Mouse (Mus musculus): ENCODE results near the gene Mfrp. TPM values are rescaled to one million over a fixed set of nuclear protein-coding genes. Genes with fewer than 3 reads are reported as not detected.

The Mfrp gene
- 0.05 TPM for polyA plus RNA-seq (2012; fragmentation: generic; extraction: Trizol)
- long read RNA-seq, experiment 1 = 0 reads
- long read RNA-seq, experiment 2 = 0 reads

GRCm38 (mm10) chr9:44101490-44101889, at the start of gene Mfrp:
Mfrp (plus strand) TSS chr9:44101729.
- Histone ChIP-seq H3K4me3 (ENCODE audit: insufficient read depth, poor library complexity, severe bottlenecking) (no peak within 1 kb of the TSS), H3K79me2 (ENCODE audit: control insufficient read depth, insufficient read depth) (peaks cover 5% of the 10 kb centered on the region), H3K36me3 (ENCODE audit: control insufficient read depth, insufficient read depth) (no peaks in the 10 kb centered on the region), H3K27me3 (ENCODE audit: control insufficient read depth, insufficient read depth, insufficient read length) (no peaks in the 10 kb centered on the region), H3K79me3 (ENCODE audit: low read depth) (peaks cover under 1% of the 10 kb centered on the region), H3ac (ENCODE audit: control insufficient read depth, insufficient read length, low read depth) (no peak within 1 kb of the TSS)
- TF ChIP-seq MYOG (IDR thresholded peaks at IDR 0.05; ENCODE audit: control insufficient read depth, extremely low read depth, insufficient read length) (no peak), CEBPB (IDR thresholded peaks at IDR 0.05; ENCODE audit: low read depth) (no peak), MAX (IDR thresholded peaks at IDR 0.05) (no peak), CTCF (IDR thresholded peaks at IDR 0.05; ENCODE audit: control insufficient read depth, insufficient read depth, insufficient read length) (no peak), USF1 (IDR thresholded peaks at IDR 0.05; ENCODE audit: low read depth) (no peak), FOSL1 (IDR thresholded peaks at IDR 0.05; ENCODE audit: insufficient read depth, low read length, poor library complexity, severe bottlenecking) (no peak), MYOD1 (IDR thresholded peaks at IDR 0.05; ENCODE audit: control insufficient read depth, insufficient read length, low read depth) (no peak)

GRCm38 (mm10) chr9:44052855-44053254, 48.7 kb upstream of the Mfrp start:
- H3K79me3 ChIP-seq (ENCODE audit: low read depth) = no peaks in the 10 kb centered on the region
- no peaks in the 10 kb centered on the region for H3K36me3 ChIP-seq (ENCODE audit: control insufficient read depth, insufficient read depth)
- no peaks in the 10 kb centered on the region for H3K27me3 ChIP-seq (ENCODE audit: control insufficient read depth, insufficient read depth, insufficient read length)
- no peak overlapping the region for H3ac ChIP-seq (ENCODE audit: control insufficient read depth, insufficient read length, low read depth)
- no peak overlapping the region for H3K4me3 ChIP-seq (ENCODE audit: insufficient read depth, poor library complexity, severe bottlenecking)
- H3K79me2 ChIP-seq (ENCODE audit: control insufficient read depth, insufficient read depth) = no peaks in the 10 kb centered on the region
- TF ChIP-seq MYOD1 (IDR thresholded peaks at IDR 0.05; ENCODE audit: control insufficient read depth, insufficient read length, low read depth) = no peak
- TF ChIP-seq CTCF (IDR thresholded peaks at IDR 0.05; ENCODE audit: control insufficient read depth, insufficient read depth, insufficient read length) = no peak
- TF ChIP-seq CEBPB (IDR thresholded peaks at IDR 0.05; ENCODE audit: low read depth) = no peak
- TF ChIP-seq FOSL1 (IDR thresholded peaks at IDR 0.05; ENCODE audit: insufficient read depth, low read length, poor library complexity, severe bottlenecking) = no peak
- no peak for TF ChIP-seq USF1 (IDR thresholded peaks at IDR 0.05; ENCODE audit: low read depth)
- TF ChIP-seq MYOG (IDR thresholded peaks at IDR 0.05; ENCODE audit: control insufficient read depth, extremely low read depth, insufficient read length) = no peak
- TF ChIP-seq MAX (IDR thresholded peaks at IDR 0.05) = no peak

- H3K79me2 ChIP-seq (ENCODE audit: control insufficient read depth, insufficient read depth) = no peaks in the 10 kb centered on the region
- H3K4me3 ChIP-seq (ENCODE audit: insufficient read depth, poor library complexity, severe bottlenecking) = no peak overlapping the region
- TF ChIP-seq MYOG (IDR thresholded peaks at IDR 0.05; ENCODE audit: control insufficient read depth, extremely low read depth, insufficient read length) = no peak
- no peak for TF ChIP-seq MAX (IDR thresholded peaks at IDR 0.05)
- no peak for TF ChIP-seq CEBPB (IDR thresholded peaks at IDR 0.05; ENCODE audit: low read depth)
- no peak for TF ChIP-seq USF1 (IDR thresholded peaks at IDR 0.05; ENCODE audit: low read depth)
- no peak for TF ChIP-seq CTCF (IDR thresholded peaks at IDR 0.05; ENCODE audit: control insufficient read depth, insufficient read depth, insufficient read length)
- no peak for TF ChIP-seq FOSL1 (IDR thresholded peaks at IDR 0.05; ENCODE audit: insufficient read depth, low read length, poor library complexity, severe bottlenecking)
- TF ChIP-seq MYOD1 (IDR thresholded peaks at IDR 0.05; ENCODE audit: control insufficient read depth, insufficient read length, low read depth) = no peak
- H3K36me3 ChIP-seq (ENCODE audit: control insufficient read depth, insufficient read depth) = no peaks in the 10 kb centered on the region
- H3K27me3 ChIP-seq (ENCODE audit: control insufficient read depth, insufficient read depth, insufficient read length) = no peaks in the 10 kb centered on the region
- no peak overlapping the region for H3ac ChIP-seq (ENCODE audit: control insufficient read depth, insufficient read length, low read depth)
- no peaks in the 10 kb centered on the region for H3K79me3 ChIP-seq (ENCODE audit: low read depth)
Observed at GRCm38 (mm10) chr9:44053936-44054335, 47.6 kb upstream of the Mfrp start.

GRCm38 (mm10) chr9:44058606-44059005, 42.9 kb upstream of the Mfrp start:
- Histone ChIP-seq H3ac (ENCODE audit: control insufficient read depth, insufficient read length, low read depth) (no peak overlapping the region), H3K36me3 (ENCODE audit: control insufficient read depth, insufficient read depth) (no peaks in the 10 kb centered on the region), H3K27me3 (ENCODE audit: control insufficient read depth, insufficient read depth, insufficient read length) (no peaks in the 10 kb centered on the region), H3K4me3 (ENCODE audit: insufficient read depth, poor library complexity, severe bottlenecking) (no peak overlapping the region), H3K79me3 (ENCODE audit: low read depth) (no peaks in the 10 kb centered on the region), H3K79me2 (ENCODE audit: control insufficient read depth, insufficient read depth) (no peaks in the 10 kb centered on the region)
- no peak for TF ChIP-seq CTCF (IDR thresholded peaks at IDR 0.05; ENCODE audit: control insufficient read depth, insufficient read depth, insufficient read length)
- no peak for TF ChIP-seq MAX (IDR thresholded peaks at IDR 0.05)
- TF ChIP-seq USF1 (IDR thresholded peaks at IDR 0.05; ENCODE audit: low read depth) = no peak
- no peak for TF ChIP-seq MYOG (IDR thresholded peaks at IDR 0.05; ENCODE audit: control insufficient read depth, extremely low read depth, insufficient read length)
- TF ChIP-seq MYOD1 (IDR thresholded peaks at IDR 0.05; ENCODE audit: control insufficient read depth, insufficient read length, low read depth) = no peak
- no peak for TF ChIP-seq CEBPB (IDR thresholded peaks at IDR 0.05; ENCODE audit: low read depth)

- no peaks in the 10 kb centered on the region for H3K79me3 ChIP-seq (ENCODE audit: low read depth)
- no peak overlapping the region for H3ac ChIP-seq (ENCODE audit: control insufficient read depth, insufficient read length, low read depth)
- H3K36me3 ChIP-seq (ENCODE audit: control insufficient read depth, insufficient read depth) = no peaks in the 10 kb centered on the region
- H3K27me3 ChIP-seq (ENCODE audit: control insufficient read depth, insufficient read depth, insufficient read length) = no peaks in the 10 kb centered on the region
- H3K79me2 ChIP-seq (ENCODE audit: control insufficient read depth, insufficient read depth) = no peaks in the 10 kb centered on the region
- no peak overlapping the region for H3K4me3 ChIP-seq (ENCODE audit: insufficient read depth, poor library complexity, severe bottlenecking)
- no peak for TF ChIP-seq CEBPB (IDR thresholded peaks at IDR 0.05; ENCODE audit: low read depth)
- no peak for TF ChIP-seq MYOG (IDR thresholded peaks at IDR 0.05; ENCODE audit: control insufficient read depth, extremely low read depth, insufficient read length)
Observed at GRCm38 (mm10) chr9:44065177-44065576, 36.4 kb upstream of the Mfrp start.

- H3K27me3 ChIP-seq (ENCODE audit: control insufficient read depth, insufficient read depth, insufficient read length) = no peaks in the 10 kb centered on the region
- H3K36me3 ChIP-seq (ENCODE audit: control insufficient read depth, insufficient read depth) = no peaks in the 10 kb centered on the region
- H3K4me3 ChIP-seq (ENCODE audit: insufficient read depth, poor library complexity, severe bottlenecking) = no peak within 1 kb of the TSS
- H3K79me2 ChIP-seq (ENCODE audit: control insufficient read depth, insufficient read depth) = no peaks in the 10 kb centered on the region
- no peaks in the 10 kb centered on the region for H3K79me3 ChIP-seq (ENCODE audit: low read depth)
- peak within 1 kb of the TSS; percentile 39 for H3ac ChIP-seq (ENCODE audit: control insufficient read depth, insufficient read length, low read depth)
- no peak for TF ChIP-seq FOSL1 (IDR thresholded peaks at IDR 0.05; ENCODE audit: insufficient read depth, low read length, poor library complexity, severe bottlenecking)
- peak; percentile 94 for TF ChIP-seq MAX (IDR thresholded peaks at IDR 0.05)
- TF ChIP-seq CEBPB (IDR thresholded peaks at IDR 0.05; ENCODE audit: low read depth) = peak; percentile 54
- no peak for TF ChIP-seq MYOG (IDR thresholded peaks at IDR 0.05; ENCODE audit: control insufficient read depth, extremely low read depth, insufficient read length)
- no peak for TF ChIP-seq MYOD1 (IDR thresholded peaks at IDR 0.05; ENCODE audit: control insufficient read depth, insufficient read length, low read depth)
- TF ChIP-seq CTCF (IDR thresholded peaks at IDR 0.05; ENCODE audit: control insufficient read depth, insufficient read depth, insufficient read length) = peak; percentile 95
- peak; percentile 87 for TF ChIP-seq USF1 (IDR thresholded peaks at IDR 0.05; ENCODE audit: low read depth)
Observed at GRCm38 (mm10) chr9:44066785-44067225, 34.7 kb upstream of the Mfrp start, which contains the start of gene Usp2. Usp2 (plus strand) TSS chr9:44067021.

Measured in C2C12 (cell line).